Mouse (Mus musculus) cerebellum, adult 2 months (tissue): Measurements from ENCODE around the gene Zbtb42. TPM values are rescaled to one million over a fixed set of nuclear protein-coding genes. Genes with fewer than 3 reads are reported as not detected.

ENCODE experiments used
- DNase-seq, 2 experiments: peaks; one replicate each; pipeline ENCODE4 v3.0.0; 2021
- H3K27ac ChIP-seq: fragments of 200-500 bp; 2 replicates; pipeline ENCODE4 v1.5.1; 2012; ENCODE audit warnings: low read length, control low read depth, inconsistent platforms; ENCODE audit not compliant: insufficient read depth
- H3K27me3 ChIP-seq: fragments of 200-500 bp; 2 replicates; pipeline ENCODE4 v1.6.1; 2012; ENCODE audit warnings: inconsistent platforms, mild to moderate bottlenecking, low read length, moderate library complexity; ENCODE audit not compliant: control insufficient read depth, insufficient read depth
- H3K4me1 ChIP-seq: fragments of 200-500 bp; 2 replicates; pipeline ENCODE4 v1.6.1; 2011; ENCODE audit warnings: low read length; ENCODE audit not compliant: control insufficient read depth, insufficient read depth
- H3K4me3 ChIP-seq: fragments of 200-500 bp; replicated peaks from 2 replicates; pipeline ENCODE3; 2011; ENCODE audit warnings: mild to moderate bottlenecking, low read depth, low read length, control low read depth; ENCODE audit not compliant: insufficient read depth
- CTCF ChIP-seq: fragments of 200-500 bp; IDR thresholded peaks from 2 replicates; pipeline ENCODE4 v1.5.1; 2011; ENCODE audit warnings: low read depth, mild to moderate bottlenecking, control low read depth, low read length, moderate library complexity, borderline replicate concordance; ENCODE audit not compliant: insufficient read depth
- POLR2A ChIP-seq: fragments of 200-500 bp; IDR thresholded peaks from 2 replicates; pipeline ENCODE4 v1.6.1; 2011; ENCODE audit warnings: low read length, control low read depth, borderline replicate concordance; ENCODE audit not compliant: insufficient read depth
- WGBS: fragments of 180-500 bp; shearing (Covaris S2); methylation state at CpG from one replicate; pipeline ENCODE4 v1.1.7; 2018; 5-methylcytosine and 5-hydroxymethylcytosine counted together
- polyA plus RNA-seq: library from polyadenylated mRNA; depleted of rRNA; stranded (reverse); fragments of >200 nt; gene quantifications from 2 replicates; pipeline ENCODE4 v1.2.3, GENCODE M21; 2012; rRNA removed

Zbtb42 gene
- 1.5 and 1.8 TPM in 2 replicates for polyA plus RNA-seq

- DNase-seq: no peak
- no peak for TF ChIP-seq CTCF
- TF ChIP-seq POLR2A: no peak
- peaks cover 1% of the 10 kb centered on the region; the same call in 1 of the 2 replicates for H3K27me3 ChIP-seq
- H3K4me1 ChIP-seq: peaks cover 14% of the 10 kb centered on the region
- WGBS: 2% methylated on average over 50 of the region's 60 CpGs
- peak within 1 kb of the TSS; percentile 31 for H3K4me3 ChIP-seq
- no peak within 1 kb of the TSS for H3K27ac ChIP-seq
These were observed at the start of gene Zbtb42 for GRCm38 (mm10) chr12:112678555-112679026. TSS of gene Zbtb42 (plus strand) at chr12:112678828.

GRCm38 (mm10) chr12:112628928-112629721, 49.5 kb upstream of the Zbtb42 start:
- H3K4me3 ChIP-seq: peak overlapping the region; percentile 24
- DNase-seq: peak; percentile 53 to 71
- no peaks in the 10 kb centered on the region for H3K27me3 ChIP-seq
- TF ChIP-seq POLR2A (peak; percentile 48; the same call in 1 of the 2 replicates), CTCF (no peak)
- H3K4me1 ChIP-seq: peaks cover 10% of the 10 kb centered on the region
- no peak overlapping the region; the same call in 1 of the 2 replicates for H3K27ac ChIP-seq
- 18% methylated on average over 19 of the region's 19 CpGs for WGBS

- H3K4me3 ChIP-seq: no peak overlapping the region
- H3K4me1 ChIP-seq: peaks cover 10% of the 10 kb centered on the region
- WGBS: 96% methylated on average over 12 of the region's 12 CpGs
- H3K27me3 ChIP-seq: no peaks in the 10 kb centered on the region
- H3K27ac ChIP-seq: no peak overlapping the region
- TF ChIP-seq CTCF (no peak), POLR2A (no peak)
- no peak for DNase-seq
These were observed 48.6 kb upstream of the Zbtb42 start for GRCm38 (mm10) chr12:112630029-112630428.

GRCm38 (mm10) chr12:112630796-112631195, 47.8 kb upstream of the Zbtb42 start:
- Histone ChIP-seq H3K27me3 (no peaks in the 10 kb centered on the region), H3K27ac (no peak overlapping the region), H3K4me1 (peaks cover 10% of the 10 kb centered on the region), H3K4me3 (no peak overlapping the region)
- no peak for DNase-seq
- no peak for TF ChIP-seq CTCF
- no peak for TF ChIP-seq POLR2A
- 85% methylated on average over 5 of the region's 5 CpGs for WGBS

GRCm38 (mm10) chr12:112631472-112631871, 47.2 kb upstream of the Zbtb42 start:
- no peak for DNase-seq
- WGBS: 52% methylated on average over 1 of the region's 1 CpGs
- Histone ChIP-seq H3K27me3 (no peaks in the 10 kb centered on the region), H3K27ac (no peak overlapping the region), H3K4me1 (peaks cover 10% of the 10 kb centered on the region), H3K4me3 (no peak overlapping the region)
- TF ChIP-seq POLR2A (no peak), CTCF (no peak)

GRCm38 (mm10) chr12:112632084-112632777, 46.4 kb upstream of the Zbtb42 start:
- H3K4me3 ChIP-seq: no peak overlapping the region
- 78% methylated on average over 11 of the region's 11 CpGs for WGBS
- H3K4me1 ChIP-seq: peaks cover 10% of the 10 kb centered on the region
- no peaks in the 10 kb centered on the region for H3K27me3 ChIP-seq
- no peak for DNase-seq
- TF ChIP-seq CTCF (no peak), POLR2A (no peak)
- H3K27ac ChIP-seq: no peak overlapping the region

- no peak for TF ChIP-seq CTCF
- no peak for TF ChIP-seq POLR2A
- no peak for DNase-seq
- Histone ChIP-seq H3K27ac (no peak overlapping the region), H3K4me1 (peaks cover 10% of the 10 kb centered on the region), H3K27me3 (no peaks in the 10 kb centered on the region), H3K4me3 (no peak overlapping the region)
- WGBS: 83% methylated on average over 5 of the region's 5 CpGs
These were observed 45.7 kb upstream of the Zbtb42 start for GRCm38 (mm10) chr12:112632907-112633306.
